Mouse (Mus musculus): ENCODE data around the gene Reep3.

The Reep3 gene

GRCm38 (mm10) chr10:67049621-67050020 lies 47.1 kb downstream of the Reep3 start:
- no peak for DNase-seq

- DNase-seq = no peak
Measured at GRCm38 (mm10) chr10:67048871-67049615, 47.7 kb downstream of the Reep3 start.

DNA sequence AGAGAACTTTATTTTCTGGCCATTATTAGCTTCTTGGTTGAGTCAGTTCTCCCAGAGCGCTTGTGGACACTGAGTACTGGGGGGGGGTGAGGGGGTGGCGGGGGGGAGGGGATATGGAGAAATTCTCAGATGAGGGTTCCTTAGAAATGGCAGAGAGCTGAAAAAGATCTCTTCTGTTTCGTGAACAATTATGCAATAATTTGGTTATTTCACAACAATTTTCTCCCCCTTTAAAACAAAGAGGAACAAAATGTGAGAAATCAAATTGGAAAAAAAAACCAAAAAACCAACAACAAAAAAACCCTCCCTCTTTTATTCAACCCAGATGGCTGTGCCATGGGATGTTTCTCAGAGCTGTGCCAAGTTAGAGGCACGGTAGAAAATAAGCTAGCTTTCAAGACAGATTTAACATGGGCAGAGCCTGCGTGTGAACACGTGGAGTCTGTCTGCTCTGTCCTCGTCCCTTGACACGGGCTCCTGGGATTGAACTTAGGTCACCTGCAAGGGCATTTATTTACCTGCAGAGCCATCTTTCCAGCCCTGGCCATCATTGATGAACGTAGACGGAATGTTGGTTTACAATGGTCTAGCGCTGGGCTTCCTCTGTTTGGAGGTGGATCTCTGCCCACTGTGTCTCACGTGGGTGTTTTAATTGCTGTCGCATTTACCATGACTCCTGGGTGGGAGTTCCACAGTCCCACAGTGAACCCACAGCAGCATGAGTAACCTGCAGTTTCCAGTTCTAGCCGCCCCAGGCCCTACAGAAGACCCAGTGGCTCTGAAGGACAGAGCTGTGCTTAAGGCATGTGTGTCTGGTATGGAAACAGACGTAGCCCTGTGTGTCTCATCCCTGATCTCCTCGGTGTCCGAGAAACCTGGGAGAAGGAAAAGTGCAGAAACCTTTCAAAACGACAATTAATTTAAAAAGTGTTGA lies 48.8 kb downstream of the Reep3 start:
- no peak for DNase-seq

DNA sequence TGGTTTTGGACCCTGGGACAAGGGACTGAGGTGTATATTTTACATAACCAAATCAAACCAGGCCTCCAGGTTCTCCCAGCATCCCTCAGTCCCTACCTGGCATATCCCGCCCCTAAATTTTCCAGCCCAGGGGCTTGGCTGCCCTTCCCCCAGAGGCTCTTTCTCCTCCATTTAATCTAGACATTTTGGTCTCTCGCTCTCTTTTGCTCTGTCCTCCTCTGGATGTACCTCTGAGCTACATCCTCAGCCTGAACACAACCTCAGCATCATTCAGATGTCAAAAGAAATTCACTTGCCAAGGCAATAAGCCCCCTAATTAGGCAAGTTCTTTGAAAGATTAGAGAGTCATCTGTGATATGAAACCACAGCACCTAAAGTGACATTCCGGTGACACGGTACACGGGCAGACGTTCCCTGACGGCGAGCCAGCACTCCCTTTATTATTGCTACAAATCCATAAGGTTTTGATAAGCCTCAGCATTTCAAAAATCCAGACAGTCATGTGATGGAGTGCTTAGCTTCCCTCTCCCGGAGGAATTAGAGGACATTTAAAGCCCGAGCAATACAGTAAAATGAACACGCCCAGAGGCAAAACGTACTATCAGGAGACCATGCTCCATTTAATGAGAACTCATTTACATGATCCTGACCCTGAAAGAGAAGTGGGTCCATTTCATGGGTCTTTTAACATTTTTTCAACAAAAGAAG lies 51.4 kb downstream of the Reep3 start:
- no peak for DNase-seq

DNA sequence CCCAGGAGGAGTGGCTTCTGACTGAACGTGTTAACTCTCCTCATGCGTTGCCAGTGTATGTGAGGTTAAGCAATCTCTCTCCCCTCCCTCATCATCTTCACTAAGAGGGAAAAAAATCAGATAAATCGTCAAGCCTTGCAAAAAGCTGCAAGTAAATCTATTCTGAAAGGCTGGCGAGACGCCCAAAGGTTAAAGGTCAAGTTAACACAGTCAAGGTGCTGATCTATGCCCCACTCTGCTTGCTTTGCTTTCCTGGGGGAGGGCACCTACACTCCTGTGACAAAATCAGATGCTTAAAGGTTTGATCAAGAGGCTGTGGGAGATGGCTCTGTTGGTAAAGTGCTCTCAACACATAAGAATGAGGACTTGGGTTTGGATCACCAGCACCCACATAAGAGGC lies 52.4 kb downstream of the Reep3 start:
- no peak for DNase-seq

- DNase-seq = no peak
Measured at GRCm38 (mm10) chr10:67043236-67043635, 53.5 kb downstream of the Reep3 start.

DNA sequence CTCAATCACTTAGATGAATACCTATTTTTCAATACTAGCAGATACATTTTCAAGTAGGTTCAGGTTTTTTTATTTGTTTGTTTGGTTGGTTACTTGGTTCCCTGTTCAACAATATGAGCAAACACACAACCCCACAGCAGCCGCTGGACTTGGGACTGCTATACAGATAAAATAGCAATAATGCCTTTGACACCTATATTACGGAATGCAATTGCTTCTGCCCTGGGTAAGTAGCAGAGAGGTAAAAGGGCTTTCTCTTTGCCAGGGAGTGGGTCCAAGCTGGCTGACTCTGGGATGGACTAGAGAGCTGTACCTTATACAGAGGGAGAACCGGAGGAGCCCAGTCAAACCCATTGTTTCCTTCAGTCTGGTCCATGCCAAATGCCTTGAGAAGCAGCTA lies 56.3 kb downstream of the Reep3 start:
- DNase-seq = no peak

- no peak for DNase-seq
Measured at GRCm38 (mm10) chr10:67039001-67039400, 57.7 kb downstream of the Reep3 start.

DNA sequence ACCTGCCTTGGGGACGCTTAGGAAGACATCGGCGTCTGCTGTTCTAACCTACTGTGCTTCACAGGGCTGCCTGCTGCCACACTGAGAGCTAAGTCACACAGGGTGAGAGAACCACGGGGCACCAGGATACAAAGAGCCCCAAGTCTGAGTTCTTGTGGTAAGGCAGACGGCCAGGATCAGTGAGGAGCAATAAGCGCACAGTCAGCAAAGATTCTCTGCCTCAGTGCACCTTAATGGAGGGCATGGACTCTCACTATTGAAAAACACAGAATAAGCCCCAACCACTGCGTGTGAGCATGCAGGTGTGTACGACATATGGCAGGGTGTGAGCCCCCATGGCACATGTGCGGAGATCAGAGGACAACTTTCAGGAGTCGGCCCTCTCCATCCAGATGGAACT lies 60.2 kb downstream of the Reep3 start:
- no peak for DNase-seq

DNA sequence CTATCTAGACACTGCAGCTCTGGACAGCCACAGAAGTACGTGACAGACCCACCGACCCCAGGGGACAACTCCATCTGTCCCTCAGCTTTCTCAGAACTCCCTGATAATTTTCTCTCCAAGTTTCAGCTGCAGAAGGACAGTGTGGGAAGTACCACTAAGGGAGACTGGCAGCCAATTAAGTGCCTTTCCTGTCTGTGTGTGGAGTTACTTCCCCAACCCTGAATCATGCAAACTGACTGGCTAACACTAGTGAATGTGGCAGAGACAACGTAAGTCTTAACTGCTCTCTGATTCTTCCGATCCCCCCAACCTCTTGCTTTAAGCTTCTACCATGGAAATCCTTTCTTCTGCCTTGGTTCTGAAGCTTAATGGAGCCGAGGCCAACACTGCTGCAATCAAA lies 60.6 kb downstream of the Reep3 start:
- DNase-seq = no peak

- no peak for DNase-seq
Measured at GRCm38 (mm10) chr10:67031186-67031585, 65.6 kb downstream of the Reep3 start.

DNA sequence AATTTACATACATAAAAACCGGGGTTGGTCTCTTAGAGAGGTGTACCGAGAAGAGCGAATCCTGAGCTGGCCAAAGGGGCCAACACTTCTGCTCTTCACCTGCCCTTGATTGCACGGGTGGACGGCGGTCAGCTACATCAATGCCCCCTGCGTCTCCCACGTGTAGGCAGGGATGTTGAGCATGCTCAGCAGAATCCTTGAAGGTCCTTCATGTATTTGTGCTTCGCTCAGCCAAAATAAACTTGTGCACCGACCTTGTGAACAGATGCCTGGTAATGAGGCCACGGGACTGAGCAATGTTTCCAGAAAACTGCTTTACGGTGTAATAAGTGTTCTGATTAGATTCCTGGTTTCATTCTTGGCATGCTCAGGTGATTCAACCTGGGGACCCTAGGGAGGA lies 67.4 kb downstream of the Reep3 start:
- DNase-seq = no peak

DNA sequence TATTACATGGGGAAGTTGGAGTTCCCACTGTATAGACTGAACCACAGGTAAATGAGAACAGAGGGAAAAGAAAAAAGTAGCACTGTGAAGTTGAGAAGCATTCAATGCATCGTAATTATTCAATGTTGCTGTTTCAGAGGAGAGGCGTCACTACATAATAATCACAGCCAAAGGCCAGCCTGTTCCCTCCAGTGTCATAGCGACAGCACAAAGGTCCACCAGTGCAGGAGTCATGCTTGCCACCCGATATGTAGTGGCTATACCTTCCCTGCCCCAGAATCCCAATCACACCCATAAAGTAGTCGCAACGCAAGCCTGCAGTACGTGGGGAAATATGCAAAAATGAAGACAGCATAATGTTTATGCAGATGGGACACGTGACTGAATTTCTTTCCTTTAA lies 70.4 kb downstream of the Reep3 start:
- no peak for DNase-seq

GRCm38 (mm10) chr10:67025573-67026236 lies 71.0 kb downstream of the Reep3 start:
- DNase-seq = no peak

GRCm38 (mm10) chr10:67024391-67024790 lies 72.4 kb downstream of the Reep3 start:
- no peak for DNase-seq

DNA sequence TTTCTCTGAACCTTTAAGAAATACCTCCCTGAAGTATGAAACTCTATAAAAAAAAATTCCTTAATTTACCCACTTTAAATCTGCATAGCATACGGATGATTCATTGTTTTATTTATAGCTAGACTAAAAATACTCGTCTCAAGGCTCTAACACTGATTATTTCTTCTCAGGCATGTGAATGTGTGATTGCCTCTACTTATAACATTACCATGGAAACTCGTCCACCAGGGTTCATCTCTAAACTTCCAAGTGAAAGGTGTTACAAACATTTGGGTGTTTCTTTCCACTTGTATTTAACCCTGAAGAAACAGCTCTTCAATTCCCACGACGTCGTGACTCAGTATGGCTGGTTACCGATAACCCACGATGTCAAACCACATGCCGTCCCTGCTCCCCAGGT lies 73.7 kb downstream of the Reep3 start:
- DNase-seq = no peak

DNA sequence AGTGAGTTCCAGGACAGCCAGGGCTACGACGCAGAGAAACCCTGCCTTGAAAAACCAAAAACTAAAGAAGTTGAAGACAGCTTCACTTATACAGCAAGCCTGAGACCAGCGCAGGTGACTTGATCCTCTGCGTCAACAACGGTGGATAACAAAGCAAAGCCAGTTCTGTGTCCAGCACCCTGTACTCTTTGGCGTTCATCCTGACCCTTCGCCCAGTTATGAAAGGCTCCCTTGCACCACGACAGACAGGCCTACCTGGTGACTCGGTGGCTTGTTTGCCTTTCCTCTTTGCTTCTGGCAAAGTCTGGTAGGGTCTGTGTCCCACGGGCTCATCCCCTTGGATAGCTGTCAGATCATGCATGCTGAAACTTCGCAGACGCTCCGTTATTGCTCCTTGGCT lies 75.3 kb downstream of the Reep3 start:
- DNase-seq = no peak

DNA sequence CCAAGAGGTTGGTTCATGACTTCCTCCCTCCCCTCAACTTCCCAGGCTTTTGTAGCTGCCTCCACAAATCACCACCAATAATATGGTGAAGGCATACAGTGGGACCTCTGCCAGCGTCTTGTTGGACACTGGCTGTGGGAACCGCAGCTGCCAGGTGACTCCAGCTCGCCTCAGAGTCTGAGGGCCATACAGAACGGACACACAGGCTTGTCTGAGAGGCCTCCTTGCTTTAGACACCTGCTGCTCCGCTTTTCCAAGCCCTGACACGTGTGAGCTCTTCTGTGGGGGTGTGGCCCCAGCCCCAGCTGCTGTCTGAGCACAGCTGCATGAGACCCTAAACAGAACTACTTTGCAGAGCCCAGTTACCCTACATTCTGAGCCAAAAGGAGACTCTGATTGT lies 77.9 kb downstream of the Reep3 start:
- DNase-seq = no peak

DNA sequence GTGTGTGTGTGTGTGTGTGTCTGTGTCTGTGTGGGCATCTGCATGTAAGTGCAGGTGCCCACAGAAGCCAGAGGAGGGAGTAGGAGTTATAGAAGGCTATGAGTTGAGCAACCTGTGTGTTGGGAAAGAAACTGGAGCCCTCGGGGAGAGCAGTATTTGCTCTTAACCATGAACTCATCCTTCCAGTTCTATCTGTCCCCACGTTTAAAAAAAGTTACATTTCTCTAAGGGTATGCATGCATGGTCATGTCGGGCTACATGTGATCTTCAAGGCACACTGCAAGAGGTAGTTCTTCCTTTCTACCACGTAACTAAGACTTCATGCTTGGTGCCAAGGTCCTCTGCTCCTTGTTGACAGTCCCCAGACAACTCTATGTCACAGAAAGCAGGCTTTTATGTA lies 78.9 kb downstream of the Reep3 start:
- DNase-seq = no peak

GRCm38 (mm10) chr10:67017315-67017714 lies 79.4 kb downstream of the Reep3 start:
- DNase-seq = no peak

DNA sequence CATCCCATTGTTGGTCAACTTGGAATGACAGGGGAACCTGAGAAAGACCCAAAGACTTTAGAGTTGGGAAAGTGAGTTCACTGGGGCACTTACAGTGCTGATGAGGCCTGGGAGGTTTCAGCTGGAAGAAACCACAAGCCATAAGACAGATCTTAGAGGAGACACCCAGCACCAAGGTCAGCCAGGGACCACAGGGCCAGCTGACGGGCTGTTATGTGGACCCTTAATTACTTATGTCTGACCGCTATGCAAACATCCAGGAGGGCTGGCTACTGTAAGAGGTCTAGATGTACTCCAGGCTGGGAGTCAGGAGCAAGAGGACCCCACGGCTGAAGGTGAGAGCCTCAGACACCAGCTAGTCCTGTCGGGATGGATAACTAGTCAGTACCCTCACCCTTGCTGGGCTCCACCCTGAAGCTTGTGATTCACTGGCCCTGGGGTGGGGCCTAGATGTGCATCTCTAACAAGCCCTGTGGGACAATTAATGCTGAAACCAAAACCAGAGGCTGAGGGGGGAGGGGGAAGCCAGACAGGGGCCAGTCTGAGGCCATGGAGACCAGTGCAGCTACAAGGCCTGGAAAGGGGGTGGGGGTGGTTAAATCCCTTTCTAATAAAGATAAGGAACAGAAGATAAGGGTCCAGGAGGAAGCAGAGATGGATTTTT lies 80.0 kb downstream of the Reep3 start:
- DNase-seq = no peak

GRCm38 (mm10) chr10:67014746-67015145 lies 82.0 kb downstream of the Reep3 start:
- no peak for DNase-seq

Measured in embryo, embryonic 11 days (tissue).